Mouse (Mus musculus): ENCODE results near the gene Ddias. TPM values are rescaled to one million over a fixed set of nuclear protein-coding genes. Genes with fewer than 3 reads are reported as not detected.

The Ddias gene
- polyA plus RNA-seq, 1 experiment from 2014 or later, result 9.0 TPM

DNA sequence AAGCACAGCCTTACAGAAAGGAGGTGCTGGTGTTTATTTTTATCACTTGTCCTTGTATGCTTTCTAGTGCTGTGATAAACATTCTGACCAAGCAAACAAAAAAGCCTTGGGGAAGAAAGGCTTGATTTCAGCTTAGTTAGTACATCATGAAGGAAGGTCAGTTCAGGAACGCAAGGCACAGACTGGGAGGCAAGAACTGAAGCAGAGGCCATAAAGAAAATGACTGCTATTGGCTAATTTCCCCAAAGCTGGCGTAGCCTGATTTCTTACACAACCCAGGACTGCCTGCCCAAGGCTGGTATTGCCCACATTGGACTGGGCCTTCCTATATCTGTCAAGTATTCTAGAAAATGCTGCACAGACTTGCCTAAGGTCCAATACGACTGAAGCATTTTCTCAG, 25.8 kb downstream of the Ddias start:
- Histone ChIP-seq H3K9me3 (no peaks in the 10 kb centered on the region), H3K36me3 (no peaks in the 10 kb centered on the region), H3K27ac (replicated peaks) (no peak overlapping the region), H3K9ac (no peak overlapping the region), H3K4me3 (no peak overlapping the region), H3K4me2 (no peak overlapping the region), H3K4me1 (no peaks in the 10 kb centered on the region), H3K27me3 (replicated peaks) (no peaks in the 10 kb centered on the region)
- ATAC-seq (ENCODE audit: extremely low read depth, insufficient number of reproducible peaks, low FRiP score, low TSS enrichment), result no peak
- 82% methylated on average over 3 of the region's 3 CpGs for WGBS

DNA sequence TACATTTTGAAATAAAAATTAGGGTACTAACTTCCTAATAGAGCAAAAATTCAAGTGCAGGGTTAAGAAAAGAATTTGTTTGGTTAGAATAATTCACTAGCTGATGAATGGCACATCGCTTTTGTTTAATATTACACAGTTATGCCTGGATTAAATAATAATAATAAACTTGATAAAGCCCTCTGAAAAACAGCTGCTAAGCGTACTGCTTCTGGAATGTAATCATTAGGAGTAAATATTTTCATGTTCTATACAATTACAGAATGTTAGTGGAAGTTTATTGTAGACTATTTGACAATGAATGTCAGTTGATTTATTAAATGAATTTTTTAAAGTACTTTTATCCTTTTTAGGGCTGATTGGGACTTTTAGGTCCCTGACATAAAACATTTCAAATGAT, 31.8 kb downstream of the Ddias start:
- no peak overlapping the region for H3K4me2 ChIP-seq
- H3K4me3 ChIP-seq, result no peak overlapping the region
- H3K27me3 ChIP-seq (replicated peaks), result no peaks in the 10 kb centered on the region
- no peaks in the 10 kb centered on the region for H3K9me3 ChIP-seq
- H3K27ac ChIP-seq (replicated peaks), result no peak overlapping the region
- H3K9ac ChIP-seq, result no peak overlapping the region
- ATAC-seq (ENCODE audit: extremely low read depth, insufficient number of reproducible peaks, low FRiP score, low TSS enrichment), result no peak
- WGBS, result 81% methylated on average over 2 of the region's 2 CpGs
- no peaks in the 10 kb centered on the region; the same call in 1 of the 2 replicates for H3K36me3 ChIP-seq
- H3K4me1 ChIP-seq, result no peaks in the 10 kb centered on the region

DNA sequence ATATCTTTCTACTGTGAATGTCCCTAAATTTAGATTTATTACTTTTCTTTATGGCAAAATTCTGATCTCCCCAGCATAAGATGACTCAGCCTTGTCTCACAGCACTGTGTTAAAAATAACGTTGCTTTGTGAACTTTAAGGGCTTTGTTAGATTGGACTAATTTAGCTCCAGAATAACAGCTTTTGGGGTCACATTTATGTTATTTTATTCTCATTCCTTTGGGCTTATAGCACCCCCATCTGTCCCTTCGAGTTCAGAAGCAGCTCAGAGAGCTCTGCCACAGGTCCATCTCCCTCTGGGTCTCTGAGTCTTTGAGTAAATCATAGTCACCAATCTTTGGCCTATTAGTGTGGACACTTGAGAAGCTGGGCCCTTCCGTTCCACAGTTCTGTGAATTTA, 36.1 kb downstream of the Ddias start:
- ATAC-seq (ENCODE audit: extremely low read depth, insufficient number of reproducible peaks, low FRiP score, low TSS enrichment), result no peak
- H3K27me3 ChIP-seq (replicated peaks), result no peaks in the 10 kb centered on the region
- H3K27ac ChIP-seq (replicated peaks), result no peak overlapping the region
- no peak overlapping the region for H3K9ac ChIP-seq
- peaks cover 10% of the 10 kb centered on the region for H3K36me3 ChIP-seq
- WGBS, result 64% methylated on average over 3 of the region's 3 CpGs
- no peaks in the 10 kb centered on the region for H3K4me1 ChIP-seq
- no peak overlapping the region for H3K4me2 ChIP-seq
- no peak overlapping the region for H3K4me3 ChIP-seq
- H3K9me3 ChIP-seq, result no peaks in the 10 kb centered on the region

DNA sequence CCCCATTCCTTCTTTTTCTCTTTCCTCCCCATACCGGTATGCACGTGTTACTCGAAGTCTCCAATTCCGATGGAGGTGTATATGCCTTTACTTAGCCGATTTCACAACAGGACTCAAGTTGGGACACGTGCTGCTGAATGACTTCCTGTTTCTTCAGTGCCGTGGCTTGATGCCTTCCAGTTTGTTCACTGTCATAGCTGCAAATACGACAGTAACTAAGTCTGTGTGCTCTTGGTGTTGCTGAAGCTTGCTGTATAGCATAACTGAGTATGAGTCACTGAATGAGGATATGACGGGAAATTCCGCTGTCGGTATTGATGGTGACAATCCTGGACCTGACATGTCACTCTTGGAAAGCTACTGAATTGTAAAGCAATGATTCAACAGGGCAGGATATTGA, 36.8 kb downstream of the Ddias start:
- no peaks in the 10 kb centered on the region for H3K9me3 ChIP-seq
- WGBS, result 79% methylated on average over 11 of the region's 11 CpGs
- no peaks in the 10 kb centered on the region for H3K4me1 ChIP-seq
- peaks cover 10% of the 10 kb centered on the region for H3K36me3 ChIP-seq
- H3K27ac ChIP-seq (replicated peaks), result no peak overlapping the region
- H3K4me3 ChIP-seq, result no peak overlapping the region
- no peak overlapping the region for H3K4me2 ChIP-seq
- ATAC-seq (ENCODE audit: extremely low read depth, insufficient number of reproducible peaks, low FRiP score, low TSS enrichment), result no peak; the same call in 1 of the 2 replicates
- H3K9ac ChIP-seq, result no peak overlapping the region
- no peaks in the 10 kb centered on the region for H3K27me3 ChIP-seq (replicated peaks)

DNA sequence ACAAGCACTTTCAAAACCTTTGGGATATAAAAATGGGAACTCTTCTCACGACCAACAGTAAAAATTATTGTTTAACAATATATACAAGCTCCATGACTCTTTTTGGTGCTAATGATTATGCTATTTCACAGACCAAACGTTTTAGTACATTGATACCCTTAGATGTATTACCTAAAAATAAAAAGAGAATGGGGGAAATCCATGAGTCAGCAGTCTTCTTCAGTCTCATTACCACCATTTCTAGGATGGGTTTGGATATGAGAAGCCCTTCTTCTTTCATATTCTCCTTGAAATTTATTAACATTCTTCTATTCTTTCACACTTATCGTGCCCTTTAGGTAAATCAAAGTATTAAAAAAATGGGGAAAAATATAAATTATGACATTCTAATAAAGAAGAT, 37.6 kb downstream of the Ddias start:
- Histone ChIP-seq H3K4me3 (no peak overlapping the region), H3K27ac (replicated peaks) (no peak overlapping the region), H3K4me2 (no peak overlapping the region), H3K27me3 (replicated peaks) (no peaks in the 10 kb centered on the region), H3K9ac (no peak overlapping the region), H3K4me1 (no peaks in the 10 kb centered on the region), H3K9me3 (no peaks in the 10 kb centered on the region), H3K36me3 (peaks cover 10% of the 10 kb centered on the region)
- WGBS, result 73% methylated on average over 3 of the region's 3 CpGs
- ATAC-seq (ENCODE audit: extremely low read depth, insufficient number of reproducible peaks, low FRiP score, low TSS enrichment), result no peak

DNA sequence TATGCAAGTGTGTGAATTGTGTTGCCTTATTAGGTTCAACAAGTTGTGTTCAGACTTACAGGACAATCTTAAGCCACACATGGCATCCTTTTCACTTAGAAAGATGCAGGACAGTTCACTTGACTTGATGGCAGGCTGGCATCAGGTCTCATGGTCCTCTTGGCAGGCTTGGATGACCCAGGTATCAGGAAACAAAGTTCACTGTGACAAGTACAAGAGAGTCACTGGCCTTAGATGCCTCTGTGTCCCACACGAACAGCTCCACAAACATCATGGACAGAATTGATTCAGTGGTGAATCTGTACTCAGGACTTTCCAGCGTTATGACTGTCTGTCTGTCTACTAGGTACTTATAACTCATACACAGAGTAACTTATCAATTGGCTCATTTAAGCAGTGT, 39.7 kb downstream of the Ddias start:
- Histone ChIP-seq H3K36me3 (peaks cover 10% of the 10 kb centered on the region), H3K4me2 (no peak overlapping the region), H3K27me3 (replicated peaks) (no peaks in the 10 kb centered on the region), H3K4me1 (no peaks in the 10 kb centered on the region), H3K9ac (no peak overlapping the region), H3K9me3 (no peaks in the 10 kb centered on the region), H3K4me3 (no peak overlapping the region), H3K27ac (replicated peaks) (no peak overlapping the region)
- WGBS, result 78% methylated on average over 2 of the region's 2 CpGs
- no peak for ATAC-seq (ENCODE audit: extremely low read depth, insufficient number of reproducible peaks, low FRiP score, low TSS enrichment)

DNA sequence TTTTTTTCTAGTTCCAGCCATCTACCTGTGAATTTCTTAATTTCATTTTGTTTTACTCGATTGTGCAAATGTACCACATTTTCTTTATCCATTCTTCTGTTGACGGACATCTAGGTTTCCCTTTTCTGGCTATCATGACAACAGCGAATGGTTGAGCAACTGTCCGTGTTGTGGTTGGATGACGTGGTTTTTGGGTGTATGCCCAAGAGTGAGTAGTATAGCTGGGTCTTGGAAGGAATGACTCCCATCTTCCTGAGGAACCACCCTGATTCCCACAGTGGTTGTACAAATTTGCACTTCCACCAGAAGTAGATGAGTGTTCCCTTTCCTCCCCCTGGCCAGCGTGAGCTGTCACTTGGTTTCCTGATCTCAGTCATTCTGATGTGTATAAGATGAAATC, 41.7 kb downstream of the Ddias start:
- Histone ChIP-seq H3K4me1 (no peaks in the 10 kb centered on the region), H3K27ac (replicated peaks) (no peak overlapping the region), H3K4me2 (no peak overlapping the region), H3K9ac (no peak overlapping the region), H3K9me3 (no peaks in the 10 kb centered on the region), H3K27me3 (replicated peaks) (no peaks in the 10 kb centered on the region), H3K4me3 (no peak overlapping the region), H3K36me3 (peaks cover 10% of the 10 kb centered on the region)
- WGBS, result 83% methylated on average over 6 of the region's 6 CpGs
- ATAC-seq (ENCODE audit: extremely low read depth, insufficient number of reproducible peaks, low FRiP score, low TSS enrichment), result no peak

DNA sequence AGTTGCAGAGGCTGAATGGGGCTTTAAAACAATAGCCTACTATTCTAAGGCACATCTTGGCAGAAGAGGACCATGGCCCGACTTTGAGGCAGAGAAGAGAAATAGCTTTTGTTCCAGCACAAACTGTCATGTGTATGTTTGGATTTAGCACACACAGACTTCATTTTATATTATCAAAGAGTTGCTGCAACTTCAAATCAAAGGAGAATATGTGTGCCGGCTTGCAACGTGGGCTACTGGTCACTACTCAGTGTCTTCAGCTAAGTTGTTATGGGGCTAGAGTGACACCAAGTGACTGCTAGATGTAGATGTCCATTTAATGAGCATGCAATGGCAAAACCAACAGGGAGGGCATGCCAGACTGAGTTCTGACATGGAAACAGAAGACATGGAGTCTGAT, 46.1 kb downstream of the Ddias start:
- Histone ChIP-seq H3K27ac (replicated peaks) (no peak overlapping the region), H3K4me1 (no peaks in the 10 kb centered on the region), H3K4me2 (no peak overlapping the region), H3K36me3 (no peaks in the 10 kb centered on the region), H3K9ac (no peak overlapping the region), H3K4me3 (no peak overlapping the region), H3K9me3 (no peaks in the 10 kb centered on the region), H3K27me3 (replicated peaks) (no peaks in the 10 kb centered on the region)
- 34% methylated on average over 3 of the region's 3 CpGs for WGBS
- no peak for ATAC-seq (ENCODE audit: extremely low read depth, insufficient number of reproducible peaks, low FRiP score, low TSS enrichment)

DNA sequence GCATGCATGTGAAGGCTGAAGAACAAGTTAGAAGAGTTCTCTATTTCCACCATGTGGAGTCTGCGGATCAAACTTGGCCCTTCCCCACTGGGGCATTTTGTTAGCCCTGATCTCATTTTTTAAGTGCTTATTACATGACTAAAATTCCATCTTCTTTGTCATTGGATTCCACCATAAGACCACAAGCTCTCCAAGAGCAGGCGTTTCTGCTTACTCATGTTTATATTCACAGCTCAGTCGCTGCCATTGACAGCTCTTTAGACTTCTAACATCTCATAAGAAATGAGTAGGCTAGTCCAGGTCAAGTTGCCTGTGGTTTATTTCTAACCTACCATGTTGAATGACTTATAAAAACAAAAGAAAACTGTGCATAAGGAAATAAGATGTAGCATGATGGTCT, 47.8 kb downstream of the Ddias start:
- no peaks in the 10 kb centered on the region for H3K36me3 ChIP-seq
- no peak for ATAC-seq (ENCODE audit: extremely low read depth, insufficient number of reproducible peaks, low FRiP score, low TSS enrichment)
- no peak overlapping the region for H3K9ac ChIP-seq
- H3K4me3 ChIP-seq, result no peak overlapping the region
- no peaks in the 10 kb centered on the region for H3K4me1 ChIP-seq
- WGBS, result 83% methylated on average over 3 of the region's 3 CpGs
- H3K27me3 ChIP-seq (replicated peaks), result no peaks in the 10 kb centered on the region
- H3K9me3 ChIP-seq, result no peaks in the 10 kb centered on the region
- no peak overlapping the region for H3K27ac ChIP-seq (replicated peaks)
- H3K4me2 ChIP-seq, result no peak overlapping the region

DNA sequence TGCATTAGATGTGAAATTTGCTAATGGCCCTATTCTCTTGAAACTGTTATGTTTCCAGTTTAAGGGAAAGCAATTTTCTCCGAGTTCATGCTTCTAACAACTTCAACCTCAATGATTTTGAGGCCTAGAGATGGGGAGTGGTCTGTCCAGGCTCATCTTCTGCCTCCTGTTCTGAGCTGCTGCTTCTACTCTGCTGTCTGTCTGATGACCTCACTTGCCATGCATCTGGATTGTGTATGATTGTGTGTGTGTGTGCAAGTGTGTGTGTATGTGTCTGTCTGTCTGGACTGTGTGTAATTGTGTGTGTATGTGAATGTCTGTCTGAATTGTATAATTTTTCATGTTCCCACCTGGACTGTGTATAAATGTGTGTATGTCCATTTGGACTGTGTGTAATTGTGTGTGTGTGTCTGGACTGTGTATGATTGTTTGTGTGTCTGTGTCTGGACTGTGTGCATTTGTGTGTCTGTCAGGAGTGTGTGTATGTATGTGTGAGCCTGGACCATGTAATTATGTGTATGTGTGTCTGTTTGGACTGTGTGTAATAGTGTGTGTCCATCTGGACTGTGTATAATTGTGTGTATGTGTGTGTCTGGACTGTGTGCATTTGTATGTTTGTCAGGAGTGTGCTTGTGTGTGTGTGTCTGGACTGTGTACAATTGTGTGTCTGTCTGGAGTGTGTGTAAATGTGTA, 51.5 kb downstream of the Ddias start:
- Histone ChIP-seq H3K27ac (replicated peaks) (no peak overlapping the region), H3K36me3 (no peaks in the 10 kb centered on the region), H3K27me3 (replicated peaks) (no peaks in the 10 kb centered on the region), H3K4me2 (no peak overlapping the region), H3K4me3 (no peak overlapping the region), H3K9me3 (no peaks in the 10 kb centered on the region), H3K4me1 (no peaks in the 10 kb centered on the region), H3K9ac (no peak overlapping the region)
- ATAC-seq (ENCODE audit: extremely low read depth, insufficient number of reproducible peaks, low FRiP score, low TSS enrichment), result no peak
- 34% methylated on average over 1 of the region's 1 CpGs for WGBS

DNA sequence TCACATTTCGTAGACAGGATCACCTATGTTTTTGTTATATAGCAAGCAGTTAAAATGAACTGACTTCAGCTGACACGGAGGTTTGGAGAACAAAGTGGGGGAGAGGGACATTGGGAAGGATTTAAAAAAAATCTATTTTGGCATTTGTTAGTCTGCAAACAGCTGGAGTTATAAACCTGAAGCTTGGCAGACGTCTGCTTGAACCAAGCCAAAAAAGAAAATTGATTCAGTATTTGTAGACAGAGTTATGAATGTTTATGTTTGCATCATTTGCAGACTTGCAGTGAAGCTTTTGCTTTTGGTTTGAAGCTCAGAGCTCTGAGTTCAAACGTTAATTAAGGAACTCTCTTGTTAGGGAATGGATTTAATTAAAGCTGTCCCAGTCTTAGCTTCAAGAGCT, 52.2 kb downstream of the Ddias start:
- no peaks in the 10 kb centered on the region for H3K27me3 ChIP-seq (replicated peaks)
- no peaks in the 10 kb centered on the region for H3K4me1 ChIP-seq
- H3K9me3 ChIP-seq, result no peaks in the 10 kb centered on the region
- no peaks in the 10 kb centered on the region for H3K36me3 ChIP-seq
- H3K27ac ChIP-seq (replicated peaks), result no peak overlapping the region
- no peak overlapping the region for H3K4me3 ChIP-seq
- WGBS, result 58% methylated on average over 4 of the region's 4 CpGs
- no peak overlapping the region for H3K4me2 ChIP-seq
- ATAC-seq (ENCODE audit: extremely low read depth, insufficient number of reproducible peaks, low FRiP score, low TSS enrichment), result no peak
- no peak overlapping the region for H3K9ac ChIP-seq

DNA sequence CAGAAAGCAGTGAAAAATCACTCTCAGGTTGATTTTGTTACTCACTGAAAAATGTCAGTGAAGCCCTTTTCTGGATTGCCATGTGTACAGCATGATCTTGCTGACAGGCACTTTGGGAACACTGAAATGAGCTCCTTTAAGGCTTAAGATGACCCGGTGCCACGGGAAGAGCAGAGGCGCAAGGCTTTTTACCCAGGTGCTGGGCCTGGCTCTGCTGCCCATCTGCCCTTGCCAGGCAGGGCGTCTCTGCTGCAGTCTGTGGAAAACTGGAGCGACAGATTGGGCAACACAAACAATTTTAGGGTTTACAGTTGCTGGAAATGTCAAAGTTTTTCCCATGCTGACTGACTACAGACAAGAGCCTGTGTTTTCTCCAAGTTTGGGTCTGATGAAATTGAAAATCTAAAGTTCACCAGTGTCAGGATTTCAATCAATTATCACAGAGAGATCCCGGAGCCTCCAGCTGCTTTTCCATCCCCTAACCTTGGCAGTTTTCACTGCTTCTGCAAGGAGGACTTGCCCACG, 53.0 kb downstream of the Ddias start:
- Histone ChIP-seq H3K4me3 (no peak overlapping the region), H3K9me3 (no peaks in the 10 kb centered on the region), H3K9ac (no peak overlapping the region), H3K27ac (replicated peaks) (no peak overlapping the region), H3K4me2 (no peak overlapping the region), H3K36me3 (no peaks in the 10 kb centered on the region), H3K4me1 (no peaks in the 10 kb centered on the region), H3K27me3 (replicated peaks) (no peaks in the 10 kb centered on the region)
- WGBS, result 73% methylated on average over 7 of the region's 7 CpGs
- ATAC-seq (ENCODE audit: extremely low read depth, insufficient number of reproducible peaks, low FRiP score, low TSS enrichment), result no peak

Data from heart, embryonic 13.5 days (tissue).